Mouse (Mus musculus) liver, embryonic 14.5 days (tissue): ENCODE measurements around the gene F2. TPM values are rescaled to one million over a fixed set of nuclear protein-coding genes. Genes with fewer than 3 reads are reported as not detected.

Experiments used
- ATAC-seq: fragments of 200-750 bp; cut with Nextera tagmentation; 2 replicates; pipeline ENCODE4 v1.8.0; 2017; ENCODE audit warnings: moderate number of reproducible peaks, mild to moderate bottlenecking, moderate library complexity; ENCODE audit not compliant: insufficient read depth
- DNase-seq, 3 experiments: peaks; one replicate each; pipeline ENCODE4 v3.0.0-alpha.2; 2012 to 2013; ENCODE audit warnings: low read depth in 3 of 3, low spot score in 3 of 3
- H3K27ac ChIP-seq: fragments of 300-500 bp; sonication (generic); 2 replicates; pipeline ENCODE4 v1.5.1; 2014; ENCODE audit warnings: moderate library complexity, mild to moderate bottlenecking, control low read depth, inconsistent platforms
- H3K27me3 ChIP-seq: fragments of 300-500 bp; sonication (generic); 2 replicates; pipeline ENCODE4 v1.6.1; 2014; ENCODE audit warnings: mild to moderate bottlenecking, low read length, moderate library complexity; ENCODE audit not compliant: control insufficient read depth, insufficient read depth
- H3K36me3 ChIP-seq: fragments of 300-500 bp; sonication (generic); replicated peaks from 2 replicates; pipeline ENCODE4 v1.6.1; 2014; ENCODE audit warnings: low read depth; ENCODE audit not compliant: control insufficient read depth, insufficient read depth
- H3K4me1 ChIP-seq, 2 experiments: fragments of 200-500 bp in 1 of 2; fragments of 300-500 bp in 1 of 2; sonication (generic) in 1 of 2; replicated peaks; 2 replicates each; pipeline ENCODE4 v1.6.1; 2012 to 2014; ENCODE audit warnings: antibody characterized with exemption in 1 of 2, inconsistent platforms in 1 of 2, low read length in 1 of 2; ENCODE audit not compliant: control insufficient read depth in 2 of 2, insufficient read depth in 2 of 2
- H3K4me2 ChIP-seq: fragments of 300-500 bp; sonication (generic); 2 replicates; pipeline ENCODE4 v1.6.1; 2014; ENCODE audit warnings: low read depth, mild to moderate bottlenecking, control low read depth, moderate library complexity
- H3K4me3 ChIP-seq, 2 experiments: fragments of 200-500 bp in 1 of 2; fragments of 300-500 bp in 1 of 2; sonication (generic) in 1 of 2; 2 replicates each; pipeline ENCODE4 v1.5.1; 2012 to 2014; ENCODE audit warnings: low read depth in 2 of 2, low read length in 2 of 2, mild to moderate bottlenecking in 2 of 2, control low read depth in 1 of 2, inconsistent platforms in 1 of 2, moderate library complexity in 1 of 2; ENCODE audit not compliant: insufficient read depth in 1 of 2
- H3K9ac ChIP-seq: fragments of 300-500 bp; sonication (generic); replicated peaks from 2 replicates; pipeline ENCODE4 v1.6.1; 2014; ENCODE audit warnings: mild to moderate bottlenecking, control low read depth, moderate library complexity
- H3K9me3 ChIP-seq: fragments of 300-500 bp; sonication (generic); 2 replicates; pipeline ENCODE4 v1.6.1; 2016; ENCODE audit warnings: low read length, mixed read lengths; ENCODE audit not compliant: control insufficient read depth
- CTCF ChIP-seq: IDR thresholded peaks from 2 replicates; pipeline ENCODE4 v1.5.1; 2016; ENCODE audit warnings: antibody characterized with exemption, low read depth, control low read depth
- EP300 ChIP-seq: IDR thresholded peaks from 2 replicates; pipeline ENCODE4 v1.6.1; 2016; ENCODE audit warnings: antibody characterized with exemption, low read depth
- WGBS: fragments of 180-500 bp; shearing (Covaris S2); extraction: QIAGEN DNeasy Blood & Tissue Kit; methylation state at CpG from one replicate; pipeline ENCODE4 v1.1.7; 2014; ENCODE audit not compliant: insufficient replicate concordance; 5-methylcytosine and 5-hydroxymethylcytosine counted together
- polyA plus RNA-seq, 2 experiments: library from polyadenylated mRNA; depleted of rRNA in 1 of 2; stranded (reverse) in 1 of 2; unstranded in 1 of 2; fragments of >200 nt; fragmentation: Nextera tagmentation in 1 of 2; extraction: Ambion mirVana in 1 of 2; gene quantifications; 2 replicates each; pipeline versions ENCODE4 v1.2.1 to v1.2.3; 2012 to 2014

The F2 gene
- polyA plus RNA-seq, 2 experiments = 202 to 203 TPM

GRCm38 (mm10) chr2:91633334-91633977 lies 2.8 kb downstream of the F2 start:
- TF ChIP-seq CTCF (no peak), EP300 (no peak)
- H3K4me3 ChIP-seq = no peak overlapping the region; a peak in 1 of 4 replicates
- no peaks in the 10 kb centered on the region; the same call in 1 of the 2 replicates for H3K36me3 ChIP-seq
- peak overlapping the region; percentile 43 for H3K4me2 ChIP-seq
- H3K9me3 ChIP-seq = no peaks in the 10 kb centered on the region
- H3K9ac ChIP-seq = no peak overlapping the region; the same call in 1 of the 2 replicates
- WGBS = 65% methylated on average over 12 of the region's 12 CpGs
- no peak for DNase-seq
- peaks cover 3 to 21% of the 10 kb centered on the region in 2 experiments for H3K4me1 ChIP-seq
- ATAC-seq = no peak
- H3K27me3 ChIP-seq = no peaks in the 10 kb centered on the region
- H3K27ac ChIP-seq = no peak overlapping the region

GRCm38 (mm10) chr2:91632316-91632715 lies 3.9 kb downstream of the F2 start:
- no peak overlapping the region for H3K4me3 ChIP-seq
- no peaks in the 10 kb centered on the region for H3K27me3 ChIP-seq
- H3K4me2 ChIP-seq = no peak overlapping the region; the same call in 1 of the 2 replicates
- TF ChIP-seq EP300 (no peak), CTCF (no peak)
- ATAC-seq (no peak), DNase-seq (no peak)
- WGBS = 75% methylated on average over 5 of the region's 5 CpGs
- H3K27ac ChIP-seq = no peak overlapping the region
- no peaks in the 10 kb centered on the region for H3K9me3 ChIP-seq
- no peaks in the 10 kb centered on the region; the same call in 1 of the 2 replicates for H3K36me3 ChIP-seq
- H3K4me1 ChIP-seq = peaks cover 3 to 21% of the 10 kb centered on the region in 2 experiments
- H3K9ac ChIP-seq = no peak overlapping the region

GRCm38 (mm10) chr2:91631826-91632225 lies 4.4 kb downstream of the F2 start:
- Histone ChIP-seq H3K9me3 (no peaks in the 10 kb centered on the region), H3K4me1 (peaks cover 3 to 18% of the 10 kb centered on the region in 2 experiments), H3K27ac (no peak overlapping the region), H3K4me3 (no peak overlapping the region), H3K27me3 (no peaks in the 10 kb centered on the region), H3K36me3 (no peaks in the 10 kb centered on the region; the same call in 1 of the 2 replicates), H3K4me2 (no peak overlapping the region), H3K9ac (no peak overlapping the region)
- TF ChIP-seq EP300 (no peak), CTCF (no peak)
- ATAC-seq (no peak), DNase-seq (no peak)
- 59% methylated on average over 5 of the region's 5 CpGs for WGBS

GRCm38 (mm10) chr2:91630384-91630783 lies 5.8 kb downstream of the F2 start:
- no peaks in the 10 kb centered on the region; the same call in 1 of the 2 replicates for H3K36me3 ChIP-seq
- H3K4me2 ChIP-seq = no peak overlapping the region
- H3K4me3 ChIP-seq = no peak overlapping the region
- ATAC-seq (no peak), DNase-seq (no peak)
- no peak for TF ChIP-seq CTCF
- TF ChIP-seq EP300 = no peak
- peaks cover 3 to 10% of the 10 kb centered on the region in 2 experiments for H3K4me1 ChIP-seq
- H3K9me3 ChIP-seq = no peaks in the 10 kb centered on the region
- 79% methylated on average over 12 of the region's 12 CpGs for WGBS
- no peaks in the 10 kb centered on the region for H3K27me3 ChIP-seq
- no peak overlapping the region for H3K9ac ChIP-seq
- H3K27ac ChIP-seq = no peak overlapping the region

GRCm38 (mm10) chr2:91629682-91630081 lies 6.5 kb downstream of the F2 start:
- Histone ChIP-seq H3K27ac (no peak overlapping the region), H3K4me3 (no peak overlapping the region), H3K27me3 (no peaks in the 10 kb centered on the region), H3K4me2 (no peak overlapping the region), H3K9ac (no peak overlapping the region), H3K4me1 (peaks cover 0 to 4% of the 10 kb centered on the region in 2 experiments; a peak in 3 of 4 replicates), H3K36me3 (no peaks in the 10 kb centered on the region; the same call in 1 of the 2 replicates), H3K9me3 (no peaks in the 10 kb centered on the region)
- DNase-seq = no peak
- no peak for ATAC-seq
- TF ChIP-seq EP300 = no peak
- peak; percentile 33; the same call in 1 of the 2 replicates for TF ChIP-seq CTCF
- WGBS = 76% methylated on average over 18 of the region's 18 CpGs
